Mouse (Mus musculus): ENCODE results near the gene B230118H07Rik. TPM values are rescaled to one million over a fixed set of nuclear protein-coding genes. Genes with fewer than 3 reads are reported as not detected.

B230118H07Rik gene
- polyA plus RNA-seq, 1 experiment = not detected

DNA sequence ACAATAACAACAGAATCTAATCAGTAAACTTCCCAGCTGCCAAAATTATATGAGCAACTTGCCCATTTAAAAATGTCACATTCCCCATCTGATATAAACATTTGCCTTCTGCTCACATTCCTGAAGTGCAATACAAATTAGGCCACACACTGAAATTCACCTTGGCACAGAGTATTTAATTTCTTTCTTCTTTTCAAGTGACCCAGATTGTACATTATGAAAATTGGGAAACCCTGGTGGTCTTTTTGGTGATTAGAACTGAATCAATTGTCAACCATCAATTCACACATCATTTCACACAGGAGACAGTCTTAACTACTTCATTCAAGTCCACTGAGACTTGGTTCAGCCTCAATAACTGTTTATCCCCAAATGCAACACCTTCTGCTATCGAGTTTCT is 68.9 kb downstream of the B230118H07Rik start:
- TF ChIP-seq POLR2A (IDR thresholded peaks at IDR 0.05; ENCODE audit: insufficient read depth, low read depth, low read length) = no peak
- no peak for TF ChIP-seq CTCF (IDR thresholded peaks at IDR 0.05; ENCODE audit: insufficient read depth, low read depth, low read length)
- no peak overlapping the region for H3K4me3 ChIP-seq (ENCODE audit: insufficient read depth, low read depth, low read length)
- WGBS = 63% methylated on average over 1 of the region's 1 CpGs

DNA sequence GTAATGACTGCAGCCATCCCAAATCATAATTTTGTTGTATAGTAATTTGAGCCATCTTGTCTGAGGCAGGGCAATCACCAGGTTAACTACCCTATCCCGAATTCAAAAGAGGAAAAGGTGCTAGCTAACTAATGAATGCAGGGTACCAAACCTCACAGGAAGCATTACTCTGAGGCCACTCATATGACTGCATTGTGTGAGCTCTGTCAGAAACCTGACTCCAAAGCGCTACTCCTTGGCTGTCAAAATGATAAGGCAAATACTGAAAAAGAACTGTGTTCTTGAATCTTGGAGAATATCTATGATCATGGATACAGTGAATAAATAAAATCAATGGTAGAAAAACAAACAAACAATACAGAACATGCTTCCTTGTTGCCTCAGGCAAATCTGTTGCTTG is 69.3 kb downstream of the B230118H07Rik start:
- H3K27ac ChIP-seq (ENCODE audit: insufficient read depth, low read depth, low read length) = no peak overlapping the region
- H3K4me1 ChIP-seq (ENCODE audit: control insufficient read depth, insufficient read depth, low read length) = no peaks in the 10 kb centered on the region
- no peak for TF ChIP-seq POLR2A (IDR thresholded peaks at IDR 0.05; ENCODE audit: insufficient read depth, low read depth, low read length)
- no peak for TF ChIP-seq CTCF (IDR thresholded peaks at IDR 0.05; ENCODE audit: insufficient read depth, low read depth, low read length)
- H3K4me3 ChIP-seq (ENCODE audit: insufficient read depth, low read depth, low read length) = no peak overlapping the region
- 82% methylated on average over 2 of the region's 2 CpGs for WGBS

More for the DNA sequence above, 68.9 kb downstream of the B230118H07Rik start:
- H3K4me1 ChIP-seq (ENCODE audit: control insufficient read depth, insufficient read depth, low read length) = no peaks in the 10 kb centered on the region
- no peak overlapping the region for H3K27ac ChIP-seq (ENCODE audit: insufficient read depth, low read depth, low read length)

DNA sequence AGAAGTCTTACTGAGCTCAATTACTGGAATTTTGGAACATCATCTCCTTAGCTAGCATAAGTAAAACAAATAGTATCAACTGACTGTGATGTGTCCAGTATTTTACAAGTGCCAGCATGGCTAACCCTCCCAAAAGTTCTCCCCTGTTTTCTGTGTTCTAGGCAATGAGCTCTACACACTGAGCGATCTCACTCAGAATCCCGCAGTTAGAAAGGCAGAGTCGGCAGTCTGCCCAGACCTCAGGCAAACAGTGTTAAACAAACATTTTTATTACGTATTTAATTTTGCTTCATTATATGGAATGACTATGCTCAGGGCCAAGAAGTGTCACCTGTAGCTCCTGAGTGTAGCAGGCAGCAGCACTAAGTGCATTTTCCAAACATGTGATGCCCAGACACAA is 72.1 kb downstream of the B230118H07Rik start:
- H3K4me3 ChIP-seq (ENCODE audit: insufficient read depth, low read depth, low read length) = no peak overlapping the region
- no peaks in the 10 kb centered on the region for H3K4me1 ChIP-seq (ENCODE audit: control insufficient read depth, insufficient read depth, low read length)
- no peak for TF ChIP-seq POLR2A (IDR thresholded peaks at IDR 0.05; ENCODE audit: insufficient read depth, low read depth, low read length)
- TF ChIP-seq CTCF (IDR thresholded peaks at IDR 0.05; ENCODE audit: insufficient read depth, low read depth, low read length) = no peak
- no peak overlapping the region for H3K27ac ChIP-seq (ENCODE audit: insufficient read depth, low read depth, low read length)
- 72% methylated on average over 4 of the region's 4 CpGs for WGBS

GRCm38 (mm10) chr2:101569230-101569629 is 80.1 kb downstream of the B230118H07Rik start:
- 96% methylated on average over 4 of the region's 5 CpGs for WGBS
- Histone ChIP-seq H3K4me1 (ENCODE audit: control insufficient read depth, insufficient read depth, low read length) (no peaks in the 10 kb centered on the region), H3K4me3 (ENCODE audit: insufficient read depth, low read depth, low read length) (no peak overlapping the region), H3K27ac (ENCODE audit: insufficient read depth, low read depth, low read length) (no peak overlapping the region)
- no peak for TF ChIP-seq POLR2A (IDR thresholded peaks at IDR 0.05; ENCODE audit: insufficient read depth, low read depth, low read length)
- no peak for TF ChIP-seq CTCF (IDR thresholded peaks at IDR 0.05; ENCODE audit: insufficient read depth, low read depth, low read length)

DNA sequence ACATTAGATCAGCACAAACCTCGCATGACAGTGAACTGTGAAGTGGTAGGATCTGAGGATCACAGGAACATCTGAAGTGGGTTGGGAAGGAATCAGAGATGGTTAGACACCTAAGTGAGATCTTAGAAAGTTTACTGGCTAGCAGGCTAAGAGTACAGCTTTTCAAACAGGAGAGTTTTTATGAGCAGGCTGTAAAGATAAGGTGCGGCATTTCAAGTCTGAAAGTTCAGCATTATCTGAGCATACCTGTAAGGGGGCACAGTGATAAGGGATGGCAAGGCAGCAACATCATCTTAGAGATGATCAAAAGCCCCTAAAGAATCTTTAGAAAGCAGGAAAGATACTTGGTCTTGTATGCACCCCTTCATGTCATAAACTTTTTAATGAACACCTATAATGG is 81.8 kb downstream of the B230118H07Rik start:
- 95% methylated on average over 2 of the region's 2 CpGs for whole genome bisulfite sequencing
- no peak overlapping the region for H3K4me3 ChIP-seq (ENCODE audit: insufficient read depth, low read depth, low read length)
- no peaks in the 10 kb centered on the region; the same call in 1 of the 2 replicates for H3K4me1 ChIP-seq (ENCODE audit: control insufficient read depth, insufficient read depth, low read length)
- no peak for TF ChIP-seq POLR2A (IDR thresholded peaks at IDR 0.05; ENCODE audit: insufficient read depth, low read depth, low read length)
- no peak for TF ChIP-seq CTCF (IDR thresholded peaks at IDR 0.05; ENCODE audit: insufficient read depth, low read depth, low read length)
- no peak overlapping the region for H3K27ac ChIP-seq (ENCODE audit: insufficient read depth, low read depth, low read length)

DNA sequence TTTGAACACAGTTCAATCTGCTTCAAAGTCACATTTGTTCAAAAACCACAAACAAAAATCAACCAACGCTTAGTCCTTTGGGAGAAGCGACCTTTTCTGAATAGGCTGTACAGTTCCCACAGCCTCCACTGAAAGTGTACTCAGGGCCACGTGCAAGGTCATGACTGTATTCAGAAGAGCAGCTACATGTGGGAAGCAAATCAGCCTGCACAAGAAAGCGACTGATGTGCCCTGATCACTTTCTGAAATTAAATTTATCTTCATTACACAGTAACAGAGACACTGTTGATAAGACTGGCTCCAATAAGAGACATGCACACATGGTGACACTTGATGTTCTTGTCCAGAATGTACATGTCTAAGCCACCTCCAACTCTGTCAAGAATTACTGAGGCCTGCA is 85.6 kb downstream of the B230118H07Rik start:
- TF ChIP-seq CTCF (IDR thresholded peaks at IDR 0.05; ENCODE audit: insufficient read depth, low read depth, low read length) (no peak), POLR2A (IDR thresholded peaks at IDR 0.05; ENCODE audit: insufficient read depth, low read depth, low read length) (no peak)
- H3K4me1 ChIP-seq (ENCODE audit: control insufficient read depth, insufficient read depth, low read length) = no peaks in the 10 kb centered on the region; the same call in 1 of the 2 replicates
- 76% methylated on average over 4 of the region's 4 CpGs for WGBS
- H3K4me3 ChIP-seq (ENCODE audit: insufficient read depth, low read depth, low read length) = no peak overlapping the region
- H3K27ac ChIP-seq (ENCODE audit: insufficient read depth, low read depth, low read length) = no peak overlapping the region

DNA sequence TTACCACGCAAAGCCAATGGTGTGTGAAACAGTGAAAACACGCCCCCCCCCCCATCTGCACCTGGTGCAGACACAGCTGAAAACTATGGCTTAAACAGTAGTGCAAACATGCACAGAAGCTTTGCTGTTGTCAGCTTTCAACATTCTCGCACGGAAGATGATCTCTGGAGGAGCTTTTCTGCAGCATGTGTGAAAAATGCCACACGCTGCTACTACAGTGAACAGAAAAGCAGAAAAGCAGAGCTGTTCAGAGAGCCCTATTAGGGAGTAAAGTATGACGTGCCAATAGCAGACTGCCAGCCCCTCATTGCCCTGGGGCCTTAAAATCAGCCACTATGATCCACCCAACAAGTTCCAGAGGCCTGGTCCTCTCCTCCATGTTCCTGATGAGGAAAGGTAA is 86.1 kb downstream of the B230118H07Rik start:
- Histone ChIP-seq H3K4me1 (ENCODE audit: control insufficient read depth, insufficient read depth, low read length) (no peaks in the 10 kb centered on the region; the same call in 1 of the 2 replicates), H3K27ac (ENCODE audit: insufficient read depth, low read depth, low read length) (no peak overlapping the region), H3K4me3 (ENCODE audit: insufficient read depth, low read depth, low read length) (no peak overlapping the region)
- no peak for TF ChIP-seq CTCF (IDR thresholded peaks at IDR 0.05; ENCODE audit: insufficient read depth, low read depth, low read length)
- TF ChIP-seq POLR2A (IDR thresholded peaks at IDR 0.05; ENCODE audit: insufficient read depth, low read depth, low read length) = no peak
- WGBS = 41% methylated on average over 6 of the region's 6 CpGs

GRCm38 (mm10) chr2:101559431-101559830 is 89.9 kb downstream of the B230118H07Rik start:
- Histone ChIP-seq H3K4me3 (ENCODE audit: insufficient read depth, low read depth, low read length) (no peak overlapping the region), H3K27ac (ENCODE audit: insufficient read depth, low read depth, low read length) (no peak overlapping the region), H3K4me1 (ENCODE audit: control insufficient read depth, insufficient read depth, low read length) (no peaks in the 10 kb centered on the region; the same call in 1 of the 2 replicates)
- TF ChIP-seq POLR2A (IDR thresholded peaks at IDR 0.05; ENCODE audit: insufficient read depth, low read depth, low read length) (no peak), CTCF (IDR thresholded peaks at IDR 0.05; ENCODE audit: insufficient read depth, low read depth, low read length) (no peak)
- WGBS = 95% methylated on average over 3 of the region's 3 CpGs

- no peak overlapping the region for H3K27ac ChIP-seq (ENCODE audit: insufficient read depth, low read depth, low read length)
- no peaks in the 10 kb centered on the region for H3K4me1 ChIP-seq (ENCODE audit: control insufficient read depth, insufficient read depth, low read length)
- 96% methylated on average over 1 of the region's 1 CpGs for WGBS
- TF ChIP-seq POLR2A (IDR thresholded peaks at IDR 0.05; ENCODE audit: insufficient read depth, low read depth, low read length) (no peak), CTCF (IDR thresholded peaks at IDR 0.05; ENCODE audit: insufficient read depth, low read depth, low read length) (no peak)
- H3K4me3 ChIP-seq (ENCODE audit: insufficient read depth, low read depth, low read length) = no peak overlapping the region
These were observed 93.4 kb downstream of the B230118H07Rik start for GRCm38 (mm10) chr2:101555886-101556285.

- TF ChIP-seq CTCF (IDR thresholded peaks at IDR 0.05; ENCODE audit: insufficient read depth, low read depth, low read length) = no peak
- TF ChIP-seq POLR2A (IDR thresholded peaks at IDR 0.05; ENCODE audit: insufficient read depth, low read depth, low read length) = no peak
- Histone ChIP-seq H3K4me3 (ENCODE audit: insufficient read depth, low read depth, low read length) (no peak overlapping the region), H3K4me1 (ENCODE audit: control insufficient read depth, insufficient read depth, low read length) (no peaks in the 10 kb centered on the region), H3K27ac (ENCODE audit: insufficient read depth, low read depth, low read length) (no peak overlapping the region)
- 57% methylated on average over 5 of the region's 5 CpGs for whole genome bisulfite sequencing
These were observed 95.5 kb downstream of the B230118H07Rik start for GRCm38 (mm10) chr2:101553851-101554250.
